Mouse (Mus musculus) c-Kit-positive CD71-positive TER-119-negative erythroid progenitor cells, embryonic 14.5 days (primary cell): ENCODE measurements around the gene Gm45711.

Experiments used
- DNase-seq: peaks from one replicate; pipeline ENCODE4 v3.0.0-alpha.2; 2013; ENCODE audit warnings: low read depth

Gm45711 gene

DNA sequence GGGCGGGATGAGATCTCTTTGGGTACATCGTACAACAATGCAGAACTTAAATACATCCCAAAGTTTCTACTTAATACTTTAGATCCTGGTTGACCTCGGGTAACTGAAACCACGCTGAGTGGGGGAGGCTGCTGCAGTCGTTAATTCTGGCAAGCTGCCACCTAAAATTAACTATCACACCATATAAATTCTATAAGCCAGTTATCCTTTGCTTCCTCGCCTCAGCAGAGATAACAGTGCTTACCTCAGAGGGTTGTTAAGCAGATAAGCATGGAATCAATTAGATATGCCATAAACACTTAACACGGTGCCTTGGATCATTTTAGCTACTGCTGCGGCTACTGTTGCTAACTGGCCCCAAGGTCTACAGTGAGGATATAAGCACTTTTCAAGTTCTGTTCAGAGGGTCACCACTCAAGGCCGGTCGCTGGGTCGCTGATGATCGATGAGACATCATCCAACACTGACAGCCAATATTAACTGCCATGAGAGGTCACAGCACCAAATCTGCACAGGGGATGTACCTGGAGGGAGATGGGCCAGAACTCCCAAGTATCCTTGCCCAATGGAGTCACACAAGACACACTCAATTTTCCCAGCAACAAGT is 67.7 kb downstream of the Gm45711 start:
- no peak for DNase-seq

DNA sequence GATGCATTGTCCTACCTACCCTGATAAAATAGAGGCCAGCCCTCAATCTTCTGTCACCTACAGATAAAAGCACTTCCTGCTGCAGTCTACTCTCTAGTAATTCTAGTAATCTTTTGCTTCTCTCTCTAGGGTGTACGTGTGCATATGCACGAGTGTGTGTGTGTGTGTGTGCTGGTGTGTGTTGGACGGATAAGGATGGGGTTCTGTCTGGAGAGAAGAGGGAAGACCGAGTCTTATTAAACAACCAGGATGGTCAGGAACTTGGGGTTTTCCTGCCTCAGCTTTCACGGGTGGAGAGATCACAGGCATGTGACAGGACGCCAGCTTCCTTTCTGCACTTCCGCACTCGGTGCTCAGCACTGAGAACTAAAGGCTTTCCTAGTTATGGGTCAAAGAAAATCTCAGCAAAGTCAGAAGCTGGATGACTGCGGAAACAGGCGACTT is 70.4 kb downstream of the Gm45711 start:
- no peak for DNase-seq

DNA sequence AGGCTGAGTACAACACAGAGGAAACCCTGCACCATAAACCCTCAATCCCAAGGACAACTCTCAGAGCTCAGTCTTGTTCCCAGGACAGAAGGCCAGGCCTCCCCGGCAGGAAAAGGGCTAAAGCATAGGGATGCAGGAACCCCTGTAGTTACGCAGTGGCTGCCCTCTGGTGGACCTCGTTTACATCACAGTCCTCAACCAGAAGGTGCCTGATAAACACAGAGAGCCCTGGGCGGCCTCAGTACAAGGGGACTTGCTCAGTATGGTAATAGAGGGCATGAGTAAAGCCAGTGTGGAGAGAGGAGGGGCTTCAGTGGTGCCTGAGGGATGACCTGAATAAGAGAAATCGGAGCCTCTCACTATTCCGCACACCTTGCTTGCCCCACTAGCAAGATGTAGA is 75.3 kb downstream of the Gm45711 start:
- no peak for DNase-seq

DNA sequence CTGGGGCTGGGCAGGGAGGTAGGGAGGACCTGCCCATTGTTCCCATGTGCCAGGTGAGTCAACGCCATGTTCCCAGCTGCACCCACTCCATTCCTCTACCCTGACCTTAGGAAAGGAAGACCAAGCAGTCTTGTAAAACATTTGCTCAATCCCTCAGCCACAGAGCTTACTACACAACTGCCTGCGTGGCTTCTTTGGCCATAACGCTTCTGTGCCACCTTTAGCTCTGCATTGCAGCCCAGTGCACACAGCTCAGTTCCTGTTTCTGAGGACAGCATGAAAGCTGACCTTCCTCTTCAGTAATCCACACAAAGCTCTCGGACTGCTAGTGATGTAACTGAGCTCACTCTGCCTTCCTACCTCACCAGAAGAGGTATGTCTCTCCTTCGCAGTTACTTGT is 77.0 kb downstream of the Gm45711 start:
- DNase-seq = no peak

DNA sequence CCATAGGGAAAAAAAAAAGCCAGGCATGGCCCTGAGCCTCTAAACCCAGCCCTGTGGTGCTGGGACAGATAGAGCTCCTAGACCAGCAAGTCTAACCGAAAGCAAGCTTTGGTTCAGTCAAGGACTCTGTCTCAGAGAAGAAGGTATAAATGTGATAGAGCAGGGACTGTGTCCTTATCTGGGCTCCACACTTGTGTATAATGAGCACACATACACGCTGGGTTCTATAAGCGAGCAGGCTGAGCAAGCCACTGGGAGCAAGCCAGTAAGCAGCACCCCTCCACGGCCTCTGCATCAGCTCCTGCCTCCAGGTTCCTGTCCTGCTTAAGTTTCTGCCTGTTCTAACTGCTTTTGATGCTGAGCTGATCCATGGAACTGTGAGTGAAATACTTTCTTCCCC is 77.8 kb downstream of the Gm45711 start:
- no peak for DNase-seq
